Comparison of ENCODE assay signal across 31 mouse cellular contexts in genomic region chr11:68785813-68786212, GRCm38 (mm10).
DNase-seq lines count a peak whose midpoint lies in the region; ATAC-seq and TF ChIP-seq lines count a peak whose summit lies in the region.
"Had no signal": no experiment of that assay in that cellular context is flagged by ENCODE, and none has a peak within 500 bp of the region (broad histone marks: within the 10 kb centered on the region; RNA-seq: fewer than 3 reads in every experiment).

No protein-coding gene starts in this region.

- H3K27me3 ChIP-seq in intestine, embryonic 16.5 days (replicated peaks; ENCODE audit: control insufficient read depth, insufficient read depth, low read length), result no peaks in the 10 kb centered on the region
- H3K27me3 ChIP-seq in intestine, embryonic 15.5 days (replicated peaks), result no peaks in the 10 kb centered on the region
- H3K27me3 ChIP-seq in C2C12 (ENCODE audit: control insufficient read depth, insufficient read depth, insufficient read length), result no peaks in the 10 kb centered on the region
- H3K27me3 ChIP-seq: heart, embryonic 15.5 days; hindbrain, embryonic 12.5 days; kidney, embryonic 15.5 days; liver, embryonic 13.5 days; midbrain, embryonic 12.5 days; neural tube, embryonic 13.5 days had no signal

- no peaks in the 10 kb centered on the region for H3K9me3 ChIP-seq in intestine, embryonic 16.5 days (ENCODE audit: control insufficient read depth, low read length)
- H3K9me3 ChIP-seq in intestine, embryonic 15.5 days, result no peaks in the 10 kb centered on the region
- H3K9me3 ChIP-seq in ES-E14 (ENCODE audit: control insufficient read depth, insufficient read depth, low read depth, low read length), result no peaks in the 10 kb centered on the region
- H3K9me3 ChIP-seq: heart, embryonic 10.5 days; heart, embryonic 15.5 days; hindbrain, embryonic 12.5 days; kidney, embryonic 15.5 days; liver, embryonic 13.5 days; megakaryocyte, embryonic 14.5 days; midbrain, embryonic 12.5 days; neural tube, embryonic 13.5 days had no signal

- H3K4me3 ChIP-seq in intestine, embryonic 16.5 days (ENCODE audit: low read length), result no peak overlapping the region
- no peak overlapping the region for H3K4me3 ChIP-seq in intestine, embryonic 15.5 days (replicated peaks)
- H3K4me3 ChIP-seq in C2C12 (ENCODE audit: insufficient read depth, poor library complexity, severe bottlenecking), result no peak overlapping the region
- peak overlapping the region; percentile 23 to 56; a peak in 3 of 4 replicates for H3K4me3 ChIP-seq in ES-E14 (ENCODE audit: insufficient read depth in 1 of 2, low read depth in 1 of 2, low read length in 2 of 2, poor library complexity in 1 of 2, severe bottlenecking in 1 of 2)
- H3K4me3 ChIP-seq: heart, embryonic 10.5 days; heart, embryonic 15.5 days; hindbrain, embryonic 12.5 days; kidney, embryonic 15.5 days; layer of hippocampus, adult 2 months; liver, embryonic 13.5 days; megakaryocyte, embryonic 14.5 days; midbrain, embryonic 12.5 days; neural tube, embryonic 13.5 days had no signal

- 72% methylated on average over 8 of the region's 8 CpGs for WGBS in intestine, embryonic 16.5 days
- 77% methylated on average over 8 of the region's 8 CpGs for WGBS in intestine, embryonic 15.5 days

- H3K36me3 ChIP-seq in intestine, embryonic 16.5 days (ENCODE audit: control insufficient read depth, insufficient read depth, low read length), result peaks cover 11% of the 10 kb centered on the region; the same call in 1 of the 2 replicates
- peaks cover 35% of the 10 kb centered on the region for H3K36me3 ChIP-seq in intestine, embryonic 15.5 days
- H3K36me3 ChIP-seq in C2C12 (ENCODE audit: control insufficient read depth, insufficient read depth) (peaks cover 68% of the 10 kb centered on the region), ES-E14 (ENCODE audit: control insufficient read depth, insufficient read depth, low read length, poor library complexity, severe bottlenecking) (peaks cover 20% of the 10 kb centered on the region; the same call in 1 of the 2 replicates)

- intact Hi-C loops in heart, postnatal 36 days (cut with DNase I), result no loop called here
- intact Hi-C loops in left cerebral cortex, postnatal 4 days (cut with DNase I), result no loop called here

- ATAC-seq in intestine, embryonic 16.5 days, result peak; percentile 63; the same call in 1 of the 2 replicates
- ATAC-seq in intestine, embryonic 15.5 days, result no peak
- ATAC-seq: activated CD4-positive, CD25-positive, alpha-beta regulatory T cell, adult 4 months; CD4-positive, CD25-positive, alpha-beta regulatory T cell, adult 4 months; forebrain, embryonic 14.5 days; hindbrain, postnatal 0 days; lung, postnatal 0 days had no signal

- TF ChIP-seq CTCF in C2C12 (IDR thresholded peaks at IDR 0.05; ENCODE audit: control insufficient read depth, insufficient read depth, insufficient read length), result no peak

- H3K27ac ChIP-seq in intestine, embryonic 16.5 days (ENCODE audit: low read length), result no peak overlapping the region
- no peak overlapping the region for H3K27ac ChIP-seq in intestine, embryonic 15.5 days
- H3K27ac ChIP-seq in ES-E14 (ENCODE audit: insufficient read depth, low read depth, low read length, poor library complexity, severe bottlenecking), result no peak overlapping the region
- H3K27ac ChIP-seq: heart, embryonic 10.5 days; heart, embryonic 15.5 days; hindbrain, embryonic 12.5 days; hindbrain, postnatal 0 days; kidney, embryonic 15.5 days; layer of hippocampus, adult 2 months; liver, embryonic 13.5 days; midbrain, embryonic 12.5 days; neural tube, embryonic 13.5 days had no signal

- no peaks in the 10 kb centered on the region for H3K79me3 ChIP-seq in C2C12 (ENCODE audit: low read depth)

- no peak for DNase-seq in ES-E14 (ENCODE audit: low read depth, low spot score)
- peak; percentile 20 to 36 for DNase-seq in thymus, postnatal 36 days
- DNase-seq in heart, postnatal 36 days, result no peak
- DNase-seq in urinary bladder, adult 18-20 months (ENCODE audit: low spot score in 2 of 2), result no peak
- DNase-seq in left cerebral cortex, postnatal 4 days, result no peak
- DNase-seq: adrenal gland, adult 2 months; cerebellum, adult 2 months; cerebellum, postnatal 14 days; gastrocnemius, postnatal 25 days; heart, adult 11 months; kidney, adult 11 months; kidney, postnatal 25 days; liver, embryonic 13.5 days; lung, adult 18-20 months; lung, postnatal 4 days had no signal

- H3K9ac ChIP-seq in intestine, embryonic 16.5 days (ENCODE audit: low read depth, low read length), result no peak overlapping the region
- no peak overlapping the region for H3K9ac ChIP-seq in intestine, embryonic 15.5 days
- H3K9ac ChIP-seq in ES-E14 (ENCODE audit: insufficient read depth, low read depth, low read length, poor library complexity, severe bottlenecking), result no peak overlapping the region
- H3K9ac ChIP-seq: heart, embryonic 15.5 days; hindbrain, embryonic 12.5 days; kidney, embryonic 15.5 days; liver, embryonic 13.5 days; midbrain, embryonic 12.5 days; neural tube, embryonic 13.5 days had no signal

- H3ac ChIP-seq in C2C12 (ENCODE audit: control insufficient read depth, insufficient read length, low read depth), result no peak overlapping the region

- H3K4me2 ChIP-seq in intestine, embryonic 16.5 days (ENCODE audit: low read depth, low read length), result no peak overlapping the region
- no peak overlapping the region for H3K4me2 ChIP-seq in intestine, embryonic 15.5 days (replicated peaks)
- H3K4me2 ChIP-seq: heart, embryonic 15.5 days; hindbrain, embryonic 12.5 days; kidney, embryonic 15.5 days; liver, embryonic 13.5 days; midbrain, embryonic 12.5 days; neural tube, embryonic 13.5 days had no signal

- H3K79me2 ChIP-seq in C2C12 (ENCODE audit: control insufficient read depth, insufficient read depth), result no peaks in the 10 kb centered on the region

- H3K4me1 ChIP-seq in intestine, embryonic 16.5 days (ENCODE audit: control insufficient read depth, insufficient read depth, low read length), result peaks cover 3% of the 10 kb centered on the region
- no peaks in the 10 kb centered on the region for H3K4me1 ChIP-seq in intestine, embryonic 15.5 days (replicated peaks)
- H3K4me1 ChIP-seq in ES-E14 (ENCODE audit: control insufficient read depth in 2 of 2, insufficient read depth in 2 of 2, low read length in 2 of 2, poor library complexity in 1 of 2), result peaks cover 0 to 2% of the 10 kb centered on the region in 2 experiments; a peak in 1 of 4 replicates
- H3K4me1 ChIP-seq: hindbrain, embryonic 12.5 days; kidney, embryonic 15.5 days; liver, embryonic 13.5 days; midbrain, embryonic 12.5 days; neural tube, embryonic 13.5 days had no signal

- in situ Hi-C loops in ES-E14 (cut with MboI; ENCODE audit: low sequenced_read_pairs in 2 of 2, unreplicated experiment in 2 of 2), result no loop called here

TF ChIP-seq in C2C12, 6 proteins besides CTCF, POLR2A, EP300 and RAD21:
- TF ChIP-seq USF1 (IDR thresholded peaks at IDR 0.05; ENCODE audit: low read depth), result peak; percentile 19
- TF ChIP-seq CEBPB (IDR thresholded peaks at IDR 0.05; ENCODE audit: low read depth), result no peak

TF ChIP-seq in ES-E14, 5 proteins besides CTCF, POLR2A, EP300 and RAD21:
- TF ChIP-seq MAFK (IDR thresholded peaks at IDR 0.05; ENCODE audit: insufficient read depth, low read depth, low read length) (no peak), ZC3H11A (IDR thresholded peaks at IDR 0.05; ENCODE audit: borderline replicate concordance, low read depth, low read length) (no peak), HCFC1 (IDR thresholded peaks at IDR 0.05; ENCODE audit: borderline replicate concordance, insufficient read depth, low read length) (no peak), CHD2 (IDR thresholded peaks at IDR 0.05; ENCODE audit: low read depth, low read length) (no peak), ZNF384 (IDR thresholded peaks at IDR 0.05; ENCODE audit: low read depth, low read length) (no peak)

Comparison
In these comparisons a context has a peak if more than half of its experiments do, and no peak if none do; other contexts are left out.
1. H3K4me3 ChIP-seq: peak in ES-E14 (2 of 2); none in intestine, embryonic 16.5 days (single experiment), intestine, embryonic 15.5 days (single experiment) and C2C12 (single experiment).
2. DNase-seq: peak in thymus, postnatal 36 days (2 of 2); none in ES-E14 (single experiment), heart, postnatal 36 days (0 of 2), urinary bladder, adult 18-20 months (0 of 2) and left cerebral cortex, postnatal 4 days (single experiment).